Mouse (Mus musculus) limb, embryonic 15.5 days (tissue): Measurements from ENCODE around the gene Fam198a. TPM values are rescaled to one million over a fixed set of nuclear protein-coding genes. Genes with fewer than 3 reads are reported as not detected.

ENCODE experiments used
- ATAC-seq: fragments of 200-750 bp; cut with Nextera tagmentation; 2 replicates; pipeline ENCODE4 v1.8.0; 2017; ENCODE audit warnings: low read depth, moderate TSS enrichment; ENCODE audit not compliant: insufficient number of reproducible peaks, low FRiP score, low TSS enrichment
- H3K27ac ChIP-seq: fragments of 300-500 bp; sonication (generic); 2 replicates; pipeline ENCODE4 v1.5.1; 2015; ENCODE audit warnings: moderate library complexity, mild to moderate bottlenecking, inconsistent platforms
- H3K27me3 ChIP-seq: fragments of 300-500 bp; sonication (generic); 2 replicates; pipeline ENCODE4 v1.6.1; 2015; ENCODE audit warnings: inconsistent platforms
- H3K36me3 ChIP-seq: fragments of 300-500 bp; sonication (generic); 2 replicates; pipeline ENCODE4 v1.6.1; 2015; ENCODE audit warnings: inconsistent platforms
- H3K4me1 ChIP-seq: fragments of 300-500 bp; sonication (generic); 2 replicates; pipeline ENCODE4 v1.6.1; 2015; ENCODE audit warnings: inconsistent platforms
- H3K4me2 ChIP-seq: fragments of 300-500 bp; sonication (generic); 2 replicates; pipeline ENCODE4 v1.6.1; 2015; ENCODE audit warnings: mild to moderate bottlenecking, inconsistent platforms
- H3K4me3 ChIP-seq: fragments of 300-500 bp; sonication (generic); 2 replicates; pipeline ENCODE4 v1.5.1; 2015; ENCODE audit warnings: mild to moderate bottlenecking, inconsistent platforms
- H3K9ac ChIP-seq: fragments of 300-500 bp; sonication (generic); 2 replicates; pipeline ENCODE4 v1.6.1; 2015; ENCODE audit warnings: inconsistent platforms
- H3K9me3 ChIP-seq: fragments of 300-500 bp; sonication (generic); 2 replicates; pipeline ENCODE4 v1.6.1; 2016; ENCODE audit warnings: inconsistent platforms
- WGBS: fragments of 180-500 bp; shearing (Covaris S2); methylation state at CpG from one replicate; pipeline ENCODE4 v1.1.7; 2015; 5-methylcytosine and 5-hydroxymethylcytosine counted together
- polyA plus RNA-seq: library from polyadenylated mRNA; unstranded; fragments of >200 nt; fragmentation: Nextera tagmentation; extraction: Ambion mirVana; gene quantifications from 2 replicates; pipeline ENCODE4 v1.2.1, GENCODE M21; 2015

The Fam198a gene
- polyA plus RNA-seq, result 7.6 and 10.0 TPM in 2 replicates

DNA sequence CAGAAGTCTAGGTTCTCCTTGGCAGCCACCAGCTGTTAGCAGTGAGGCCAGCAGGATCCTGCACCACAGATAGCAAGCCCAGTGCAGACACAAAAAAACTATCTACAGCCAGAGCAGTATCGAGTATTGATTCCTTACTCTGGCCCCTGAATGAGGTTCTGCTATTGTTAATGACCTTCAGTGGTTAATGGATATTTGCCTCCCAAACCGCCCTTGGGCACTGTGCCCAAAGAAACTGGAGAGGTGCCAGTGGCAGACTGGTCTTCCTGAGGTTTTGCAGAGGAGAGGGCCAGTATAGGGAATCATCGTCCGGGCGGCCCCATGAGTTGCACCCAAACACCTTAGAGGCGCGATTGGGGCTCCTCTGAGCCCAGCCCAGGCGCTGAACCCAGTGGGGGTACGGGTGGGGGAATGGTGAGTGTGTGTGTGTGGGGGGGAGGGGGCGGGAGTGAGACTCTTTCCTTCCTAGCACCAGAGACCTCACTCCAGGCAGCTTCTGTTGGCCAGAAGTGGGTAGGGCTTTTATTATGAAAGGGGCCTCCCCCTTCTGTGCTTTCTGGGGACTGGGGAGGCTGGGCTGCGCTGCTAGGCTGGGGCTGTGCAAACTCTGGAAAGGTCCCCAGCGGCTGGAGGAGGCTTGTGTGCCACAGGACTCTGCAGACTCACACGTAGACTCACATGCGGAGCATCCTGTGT, at the start of gene Fam198a:
Fam198a (plus strand) TSS at position 571 of the 696 bp plus-strand sequence.
- Histone ChIP-seq H3K27ac (peak within 1 kb of the TSS; percentile 87), H3K27me3 (no peaks in the 10 kb centered on the region), H3K36me3 (no peaks in the 10 kb centered on the region), H3K4me1 (peaks cover 42% of the 10 kb centered on the region), H3K9me3 (no peaks in the 10 kb centered on the region), H3K4me3 (peak within 1 kb of the TSS; percentile 41), H3K4me2 (peak within 1 kb of the TSS; percentile 53), H3K9ac (peak within 1 kb of the TSS; percentile 34)
- ATAC-seq, result peak; percentile 91
- WGBS, result 4% methylated on average over 14 of the region's 14 CpGs

DNA sequence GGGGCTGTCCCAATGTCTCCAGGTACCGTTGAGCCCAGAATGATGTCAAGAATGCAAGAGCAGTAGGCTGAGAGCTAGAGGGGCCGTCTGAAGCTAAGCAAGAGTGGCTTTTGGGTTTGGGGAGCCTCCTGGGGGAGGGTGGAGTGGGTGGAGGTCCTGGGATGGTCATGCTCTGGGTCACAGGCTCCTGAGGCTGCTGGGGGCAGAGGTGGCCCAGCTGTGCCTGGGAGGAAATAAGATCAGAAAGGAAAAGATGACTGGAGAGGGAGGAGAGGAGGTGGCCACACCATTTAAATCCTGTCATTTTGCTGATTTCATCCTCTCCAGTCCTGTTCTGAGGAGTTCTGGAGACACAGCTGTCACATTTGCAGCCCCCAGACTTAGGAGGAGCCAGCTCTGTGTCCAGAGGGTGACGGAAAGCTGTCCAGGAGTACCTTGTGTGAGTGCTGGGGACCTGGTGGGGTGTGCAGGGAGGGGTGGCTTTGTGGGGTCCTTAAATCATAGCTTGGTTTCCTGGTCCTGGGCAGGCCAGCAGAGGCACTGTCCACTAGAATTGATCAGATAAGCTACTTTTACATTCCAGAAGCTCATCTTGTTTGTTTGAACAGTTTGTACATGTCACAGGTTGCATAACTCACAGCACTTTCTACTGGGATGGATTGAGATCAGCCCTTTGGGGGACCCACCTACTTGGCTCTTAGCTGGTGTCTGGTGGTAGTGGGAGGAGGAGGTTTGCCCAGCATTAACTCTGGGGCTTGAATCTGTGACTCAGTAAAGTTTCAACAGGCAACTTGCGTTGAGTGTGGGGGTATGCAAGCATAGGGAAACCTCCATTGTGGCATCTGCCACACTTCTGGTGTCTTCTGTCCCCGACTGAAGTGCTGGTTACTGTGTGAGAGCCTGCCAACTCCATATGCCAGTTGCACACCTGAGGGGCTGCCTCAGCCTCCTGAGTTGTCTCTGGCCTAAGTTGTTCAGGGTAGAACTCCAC, 48.8 kb upstream of the Fam198a start:
- H3K27me3 ChIP-seq, result no peaks in the 10 kb centered on the region
- 69% methylated on average over 5 of the region's 5 CpGs for WGBS
- no peaks in the 10 kb centered on the region for H3K36me3 ChIP-seq
- no peaks in the 10 kb centered on the region for H3K9me3 ChIP-seq
- no peak overlapping the region; the same call in 1 of the 2 replicates for H3K27ac ChIP-seq
- no peak overlapping the region for H3K4me3 ChIP-seq
- no peak overlapping the region for H3K9ac ChIP-seq
- no peaks in the 10 kb centered on the region for H3K4me1 ChIP-seq
- no peak overlapping the region for H3K4me2 ChIP-seq
- ATAC-seq, result no peak

DNA sequence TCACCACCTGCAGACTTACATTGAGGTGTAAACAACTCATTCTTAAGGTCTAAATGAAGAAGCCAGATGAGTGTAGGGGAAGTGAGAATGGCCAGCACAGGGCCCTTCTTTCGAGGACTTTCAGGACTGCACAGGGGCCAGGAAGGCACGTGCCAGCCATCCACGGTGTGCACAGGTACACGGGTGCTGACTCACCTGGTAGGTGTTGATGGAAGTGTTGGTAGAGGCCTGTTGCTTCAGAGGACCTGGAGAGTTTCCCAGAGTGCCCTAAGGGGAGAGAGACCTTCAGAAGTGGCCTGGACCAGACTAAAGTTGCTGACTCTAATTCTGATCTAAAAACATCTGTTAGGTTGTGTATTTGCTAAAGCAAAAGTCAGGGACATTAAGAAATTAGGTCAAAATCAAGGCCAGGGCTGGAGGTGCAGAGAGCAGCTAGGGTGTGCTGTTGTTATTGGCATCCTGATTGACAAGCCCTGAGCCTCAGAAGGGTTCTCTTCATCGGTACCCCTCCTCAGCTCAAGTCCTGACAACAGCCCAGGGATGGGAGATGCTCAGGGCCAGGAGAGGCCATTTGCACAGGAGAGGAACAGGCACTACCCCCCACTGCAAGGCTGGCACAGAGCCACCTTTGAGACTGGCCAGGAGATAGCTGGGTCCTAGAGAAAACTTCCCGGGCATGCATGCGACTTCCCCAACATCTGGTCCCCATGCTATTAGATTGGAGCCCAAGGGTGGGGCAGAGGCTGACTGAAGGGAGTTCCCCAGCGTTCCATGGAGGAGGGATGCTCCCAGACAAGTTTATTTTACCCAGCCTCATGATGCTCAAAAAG, 47.1 kb upstream of the Fam198a start:
- Histone ChIP-seq H3K4me1 (no peaks in the 10 kb centered on the region), H3K9ac (no peak overlapping the region), H3K4me2 (no peak overlapping the region), H3K4me3 (no peak overlapping the region), H3K36me3 (no peaks in the 10 kb centered on the region), H3K9me3 (no peaks in the 10 kb centered on the region), H3K27me3 (no peaks in the 10 kb centered on the region), H3K27ac (no peak overlapping the region)
- no peak for ATAC-seq
- WGBS, result 62% methylated on average over 8 of the region's 8 CpGs

DNA sequence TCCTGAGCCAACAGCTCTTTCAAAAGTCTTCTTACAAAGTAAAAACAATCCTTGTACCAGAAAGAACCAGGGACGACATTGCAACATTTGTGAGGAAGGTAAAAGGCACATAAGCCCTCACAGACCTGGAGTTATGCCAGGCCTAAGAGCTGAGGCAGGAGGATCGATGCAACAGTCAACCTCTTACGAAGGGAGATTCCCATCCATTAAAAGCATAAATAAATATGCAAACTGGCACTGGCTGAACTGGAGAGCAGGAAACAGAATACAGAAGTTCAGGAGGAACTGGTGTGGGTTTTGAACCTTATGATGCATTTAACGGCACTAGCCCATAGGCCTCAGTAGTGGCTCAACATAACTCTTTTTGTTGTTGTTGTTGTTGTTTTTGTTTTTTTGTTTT, 46.5 kb upstream of the Fam198a start:
- no peak overlapping the region for H3K27ac ChIP-seq

DNA sequence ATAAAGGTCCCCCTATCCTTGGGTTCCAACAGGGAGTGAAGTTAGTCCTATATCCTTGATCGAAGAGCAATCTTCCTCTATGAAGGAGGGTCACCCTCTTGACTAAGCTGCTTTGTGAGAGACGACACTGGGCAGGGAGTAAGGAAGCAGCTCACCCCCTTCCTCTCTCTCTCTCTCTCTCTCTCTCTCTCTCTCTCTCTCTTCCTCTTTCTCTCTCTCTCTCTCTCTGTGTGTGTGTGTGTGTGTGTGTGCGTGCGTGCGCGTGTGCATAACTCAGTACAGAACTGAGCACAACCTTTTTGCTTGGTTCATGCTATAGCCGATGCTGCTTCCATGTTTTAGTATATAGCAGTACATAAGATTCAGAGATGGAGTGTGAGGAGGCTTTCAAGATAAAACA, 45.8 kb upstream of the Fam198a start:
- H3K36me3 ChIP-seq, result no peaks in the 10 kb centered on the region
- ATAC-seq, result no peak
- no peak overlapping the region for H3K4me3 ChIP-seq
- no peak overlapping the region for H3K9ac ChIP-seq
- H3K4me1 ChIP-seq, result no peaks in the 10 kb centered on the region
- H3K4me2 ChIP-seq, result no peak overlapping the region
- H3K9me3 ChIP-seq, result no peaks in the 10 kb centered on the region
- H3K27ac ChIP-seq, result no peak overlapping the region
- H3K27me3 ChIP-seq, result no peaks in the 10 kb centered on the region
- whole genome bisulfite sequencing, result 89% methylated on average over 7 of the region's 7 CpGs

More for the DNA sequence above, 46.5 kb upstream of the Fam198a start:
- no peak overlapping the region for H3K9ac ChIP-seq
- H3K27me3 ChIP-seq, result no peaks in the 10 kb centered on the region
- no peaks in the 10 kb centered on the region for H3K4me1 ChIP-seq
- H3K4me2 ChIP-seq, result no peak overlapping the region
- no peak overlapping the region for H3K4me3 ChIP-seq
- H3K9me3 ChIP-seq, result no peaks in the 10 kb centered on the region
- WGBS, result 75% methylated on average over 4 of the region's 4 CpGs
- no peaks in the 10 kb centered on the region for H3K36me3 ChIP-seq
- ATAC-seq, result no peak

DNA sequence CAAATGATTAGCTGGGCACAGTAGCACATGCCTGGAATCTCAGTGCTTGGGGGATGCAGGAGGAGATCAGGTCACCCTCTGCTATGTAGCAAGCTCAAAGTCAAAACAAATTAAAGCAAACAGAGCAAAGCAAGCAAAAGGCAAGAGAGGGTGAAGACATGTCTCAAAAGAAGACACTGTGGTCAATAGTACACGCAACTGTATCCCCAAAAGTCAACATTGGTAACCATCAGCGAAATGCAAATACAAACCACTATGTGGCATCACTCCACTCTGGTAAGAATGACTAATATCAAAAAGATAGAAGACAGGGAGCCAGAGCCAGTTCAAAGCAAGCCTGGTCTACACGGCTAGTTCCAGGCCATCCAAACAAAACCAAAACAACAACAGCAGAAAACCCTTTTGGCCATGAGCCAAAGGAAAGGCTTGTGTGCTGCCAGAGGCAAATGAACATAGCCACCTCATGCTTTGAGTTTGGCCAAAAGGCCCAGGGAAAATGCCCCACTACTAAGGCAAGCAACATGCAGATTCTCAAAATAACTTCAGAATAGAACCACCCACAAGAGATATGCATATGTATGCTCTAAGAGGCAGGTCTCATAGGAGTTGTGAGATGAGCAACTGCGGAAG, 45.1 kb upstream of the Fam198a start:
- 88% methylated on average over 4 of the region's 4 CpGs for WGBS
- ATAC-seq, result no peak

DNA sequence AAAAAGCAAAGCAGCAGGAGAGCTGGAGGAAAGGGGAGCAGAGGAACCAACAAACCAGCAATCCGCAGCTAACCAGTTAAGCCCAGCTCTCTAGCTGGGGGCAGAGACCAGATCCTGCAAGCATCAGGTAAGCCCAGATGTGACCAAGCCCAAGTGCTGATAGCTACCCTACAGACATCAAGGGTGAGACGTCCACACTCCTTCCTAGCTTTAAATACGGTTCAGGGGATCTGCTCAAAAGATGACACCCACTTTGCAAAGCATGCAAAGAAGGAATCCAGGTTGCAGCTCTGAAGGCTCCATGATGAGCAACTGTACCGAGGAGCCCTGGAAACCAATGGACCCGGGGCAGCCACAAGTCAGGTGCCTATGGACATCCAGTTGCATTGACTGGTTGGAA, 44.3 kb upstream of the Fam198a start:
- Histone ChIP-seq H3K4me3 (no peak overlapping the region), H3K27ac (no peak overlapping the region), H3K9me3 (no peaks in the 10 kb centered on the region), H3K4me2 (no peak overlapping the region), H3K9ac (no peak overlapping the region), H3K36me3 (no peaks in the 10 kb centered on the region), H3K4me1 (no peaks in the 10 kb centered on the region), H3K27me3 (no peaks in the 10 kb centered on the region)
- no peak for ATAC-seq
- 83% methylated on average over 5 of the region's 5 CpGs for WGBS

More for the DNA sequence above, 45.1 kb upstream of the Fam198a start:
- H3K4me3 ChIP-seq, result no peak overlapping the region
- no peaks in the 10 kb centered on the region for H3K9me3 ChIP-seq
- no peak overlapping the region for H3K4me2 ChIP-seq
- no peaks in the 10 kb centered on the region for H3K4me1 ChIP-seq
- H3K36me3 ChIP-seq, result no peaks in the 10 kb centered on the region
- H3K9ac ChIP-seq, result no peak overlapping the region
- no peak overlapping the region for H3K27ac ChIP-seq
- H3K27me3 ChIP-seq, result no peaks in the 10 kb centered on the region

DNA sequence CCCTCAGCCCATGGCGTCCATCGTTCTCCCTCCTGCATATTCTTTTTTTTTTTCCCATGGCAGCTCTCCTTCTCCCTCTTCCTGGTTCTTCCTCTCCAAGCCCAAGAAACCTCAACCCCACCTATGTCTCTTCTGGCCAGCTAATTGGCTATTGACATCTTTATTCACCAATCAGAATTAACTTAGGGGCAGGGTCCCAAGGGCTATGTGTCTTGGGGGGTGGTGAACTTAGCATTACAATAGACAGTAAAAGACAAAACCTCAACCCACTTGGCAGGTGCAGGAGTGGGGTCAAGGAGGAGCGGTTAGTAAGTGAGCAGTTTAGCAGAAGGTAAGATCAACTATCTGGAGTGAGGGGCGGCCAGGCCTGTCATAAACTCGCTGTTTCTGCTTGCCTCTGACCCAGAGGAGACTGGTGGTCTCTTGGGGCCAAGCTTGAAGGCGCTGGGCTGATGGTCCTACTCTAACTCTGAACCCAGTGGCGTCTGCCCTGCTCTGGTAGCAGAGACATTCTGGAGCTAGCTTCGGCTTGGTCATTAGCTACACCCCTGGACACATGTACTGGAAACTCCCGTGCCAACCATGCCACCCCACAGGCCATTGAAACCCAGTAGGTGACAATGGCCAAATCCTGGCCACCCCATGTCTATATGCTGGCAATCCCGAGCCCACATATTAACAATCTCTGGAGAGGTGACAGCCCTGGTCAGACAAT, 43.3 kb upstream of the Fam198a start:
- Histone ChIP-seq H3K4me2 (no peak overlapping the region), H3K4me1 (no peaks in the 10 kb centered on the region), H3K27me3 (no peaks in the 10 kb centered on the region), H3K9ac (no peak overlapping the region), H3K27ac (no peak overlapping the region), H3K9me3 (no peaks in the 10 kb centered on the region), H3K4me3 (no peak overlapping the region), H3K36me3 (no peaks in the 10 kb centered on the region)
- ATAC-seq, result no peak
- 78% methylated on average over 10 of the region's 10 CpGs for WGBS

DNA sequence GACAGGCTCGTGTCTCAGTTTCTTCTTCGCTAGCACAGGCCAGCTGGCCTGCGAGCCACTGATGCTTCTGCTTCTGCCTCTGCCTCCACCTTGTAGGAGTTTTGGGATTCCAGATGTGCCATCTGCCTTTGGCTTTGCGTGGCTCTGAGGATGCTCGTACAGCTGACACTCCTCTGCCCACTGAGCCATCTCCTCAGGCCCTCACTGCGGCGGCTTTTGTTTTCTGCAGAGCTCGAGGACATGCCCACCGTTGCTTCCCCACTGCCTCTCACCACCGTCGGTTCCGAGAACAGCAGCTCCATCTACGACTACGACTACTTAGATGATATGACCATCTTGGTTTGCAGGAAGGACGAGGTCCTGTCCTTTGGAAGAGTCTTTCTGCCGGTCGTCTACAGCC, 42.5 kb upstream of the Fam198a start:
- Histone ChIP-seq H3K36me3 (no peaks in the 10 kb centered on the region), H3K4me1 (no peaks in the 10 kb centered on the region), H3K4me3 (no peak overlapping the region), H3K9ac (no peak overlapping the region), H3K27me3 (no peaks in the 10 kb centered on the region), H3K4me2 (no peak overlapping the region), H3K27ac (no peak overlapping the region), H3K9me3 (no peaks in the 10 kb centered on the region)
- no peak for ATAC-seq
- 89% methylated on average over 17 of the region's 17 CpGs for WGBS

DNA sequence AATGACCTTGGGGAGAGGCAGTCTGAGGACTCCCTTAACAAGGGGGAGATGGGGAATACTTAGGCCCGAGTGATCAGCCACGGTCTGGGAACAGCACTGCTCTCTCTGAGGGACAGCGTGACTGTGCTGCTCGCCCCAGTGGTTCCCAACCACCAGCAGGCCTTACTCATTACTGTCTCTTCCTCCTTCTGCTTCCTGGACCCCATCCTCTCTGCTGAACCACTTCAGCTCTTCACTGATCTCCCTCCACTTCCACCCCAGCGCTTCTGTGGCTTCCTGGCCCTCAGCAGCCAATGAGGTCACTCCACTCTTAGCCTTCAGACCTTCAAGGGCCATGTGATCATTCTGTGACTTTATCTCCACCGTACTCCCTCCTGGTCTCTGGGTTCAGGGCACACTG, 41.2 kb upstream of the Fam198a start:
- no peaks in the 10 kb centered on the region for H3K4me1 ChIP-seq
- no peak overlapping the region for H3K9ac ChIP-seq
- WGBS, result 83% methylated on average over 6 of the region's 6 CpGs
- no peak for ATAC-seq
- no peak overlapping the region for H3K4me3 ChIP-seq
- no peaks in the 10 kb centered on the region for H3K36me3 ChIP-seq
- H3K27ac ChIP-seq, result no peak overlapping the region
- no peaks in the 10 kb centered on the region for H3K9me3 ChIP-seq
- no peaks in the 10 kb centered on the region for H3K27me3 ChIP-seq
- no peak overlapping the region for H3K4me2 ChIP-seq

DNA sequence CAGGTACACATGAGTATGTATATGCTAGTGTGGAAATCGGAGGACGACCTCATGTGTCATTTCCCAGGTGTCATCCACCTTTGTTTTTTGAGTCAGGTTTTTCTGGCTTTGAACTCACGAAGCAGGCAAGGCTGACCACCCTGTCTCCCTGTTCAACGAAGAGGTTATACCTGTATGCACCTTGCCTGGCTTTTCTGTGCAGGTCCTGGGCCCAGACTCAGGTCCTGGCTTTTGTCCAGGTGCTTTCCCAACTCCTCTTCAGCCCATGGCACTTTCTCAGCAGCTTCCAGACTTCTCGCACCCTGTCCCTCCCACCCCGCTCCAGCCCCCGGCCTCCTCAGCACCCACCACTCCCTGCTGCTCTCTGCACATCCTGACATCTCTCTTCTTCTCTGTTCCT, 39.6 kb upstream of the Fam198a start:
- 84% methylated on average over 7 of the region's 7 CpGs for WGBS
- no peak for ATAC-seq

More for the DNA sequence above, 39.6 kb upstream of the Fam198a start:
- no peak overlapping the region for H3K4me3 ChIP-seq
- no peaks in the 10 kb centered on the region for H3K27me3 ChIP-seq
- no peaks in the 10 kb centered on the region for H3K4me1 ChIP-seq
- H3K27ac ChIP-seq, result no peak overlapping the region
- H3K9me3 ChIP-seq, result no peaks in the 10 kb centered on the region
- H3K9ac ChIP-seq, result no peak overlapping the region
- H3K4me2 ChIP-seq, result no peak overlapping the region
- H3K36me3 ChIP-seq, result no peaks in the 10 kb centered on the region
